In genomic region chr6:28423767-28424695, GRCm38 (mm10) we compare ENCODE assay signal across 8 mouse cellular contexts. TPM values are rescaled to one million over a fixed set of nuclear protein-coding genes. Genes with fewer than 3 reads are reported as not detected.
DNase-seq lines count a peak whose midpoint lies in the region; ATAC-seq and TF ChIP-seq lines count a peak whose summit lies in the region.

No protein-coding gene starts in this region.

- ATAC-seq in erythroblast, adult 5-6 weeks (replicated peaks; ENCODE audit: low FRiP score, poor library complexity, severe bottlenecking): peak; percentile 64
- ATAC-seq in heart, embryonic 16.5 days (replicated peaks; ENCODE audit: extremely low read depth, insufficient read depth, low FRiP score): peak; percentile 46
- peak; percentile 52 for ATAC-seq in lung, embryonic 14.5 days (ENCODE audit: insufficient read depth)

- H3K4me2 ChIP-seq in heart, embryonic 16.5 days (ENCODE audit: low read depth, low read length): peak overlapping the region; percentile 69
- peak overlapping the region; percentile 63 for H3K4me2 ChIP-seq in lung, embryonic 14.5 days

- peak overlapping the region; percentile 98 for H3K9ac ChIP-seq in heart, embryonic 16.5 days (ENCODE audit: low read length)
- peak overlapping the region; percentile 97 for H3K9ac ChIP-seq in lung, embryonic 14.5 days

- TF ChIP-seq CTCF in lung, embryonic 14.5 days (IDR thresholded peaks at IDR 0.05; ENCODE audit: low read depth): peak; percentile 31; the same call in 1 of the 2 replicates

- peaks cover 6% of the 10 kb centered on the region for H3K36me3 ChIP-seq in heart, embryonic 16.5 days (ENCODE audit: control insufficient read depth, insufficient read depth)
- H3K36me3 ChIP-seq in lung, embryonic 14.5 days (ENCODE audit: insufficient read depth): peaks cover 20% of the 10 kb centered on the region; the same call in 1 of the 2 replicates

- 4% methylated on average over 42 of the region's 46 CpGs for WGBS in heart, embryonic 16.5 days
- 7% methylated on average over 42 of the region's 46 CpGs for WGBS in lung, embryonic 14.5 days

- peak overlapping the region; percentile 99 for H3K4me3 ChIP-seq in heart, embryonic 16.5 days (ENCODE audit: low read length)
- peak overlapping the region; percentile 89 for H3K4me3 ChIP-seq in lung, embryonic 14.5 days (ENCODE audit: low read depth, low read length)

- peaks cover 40% of the 10 kb centered on the region for H3K4me1 ChIP-seq in heart, embryonic 16.5 days (ENCODE audit: control insufficient read depth, insufficient read depth, low read length)
- H3K4me1 ChIP-seq in lung, embryonic 14.5 days (ENCODE audit: insufficient read depth): peaks cover 8% of the 10 kb centered on the region

- no peaks in the 10 kb centered on the region for H3K9me3 ChIP-seq in heart, embryonic 16.5 days (replicated peaks; ENCODE audit: control insufficient read depth, low read length)
- H3K9me3 ChIP-seq in lung, embryonic 14.5 days (ENCODE audit: low read depth, low read length): no peaks in the 10 kb centered on the region

- peak overlapping the region; percentile 87 for H3K27ac ChIP-seq in heart, embryonic 16.5 days (ENCODE audit: low read length)
- peak overlapping the region; percentile 86 for H3K27ac ChIP-seq in lung, embryonic 14.5 days (ENCODE audit: low read depth)

- DNase-seq in CD4-positive helper T cell, adult 2 months (ENCODE audit: low read depth, low spot score): peak; percentile 67
- DNase-seq in adrenal gland, postnatal 4 days (ENCODE audit: low spot score in 2 of 2): peak; percentile 14 to 39
- peak; percentile 58 to 75 for DNase-seq in kidney, postnatal 36 days
- DNase-seq in lung, embryonic 14.5 days: peak; percentile 66
- peak; percentile 48 for DNase-seq in ovary, adult 18-20 months (ENCODE audit: low spot score)
- peak; percentile 49 for DNase-seq in thymus, postnatal 0 days (ENCODE audit: low spot score)

- H3K27me3 ChIP-seq in heart, embryonic 16.5 days (ENCODE audit: control insufficient read depth, insufficient read depth, low read length): no peaks in the 10 kb centered on the region
- H3K27me3 ChIP-seq in lung, embryonic 14.5 days (ENCODE audit: insufficient read depth, low read length): no peaks in the 10 kb centered on the region

RNA-seq across cellular contexts. Expression of gene Arf5, which starts 0.7 kb away (rescaled TPM):
- 100 to 1,000 TPM; 202 to 211 TPM for total RNA-seq in adrenal gland, postnatal 4 days (2021)
- 175 and 190 TPM in 2 replicates for total RNA-seq in erythroblast, adult 5-6 weeks (2015; ENCODE audit: low replicate concordance)
- 211 and 230 TPM in 2 replicates for total RNA-seq in erythroblast, adult 5-6 weeks (2017; ENCODE audit: low replicate concordance)
- 231 and 247 TPM in 2 replicates for polyA plus RNA-seq in heart, embryonic 16.5 days (2015; fragmentation: Nextera tagmentation; extraction: Ambion mirVana)
- polyA plus RNA-seq in lung, embryonic 14.5 days (2014; fragmentation: Nextera tagmentation; extraction: Ambion mirVana): 349 and 376 TPM in 2 replicates
- 293 and 304 TPM in 2 replicates for polyA plus RNA-seq in thymus, postnatal 0 days (2015; fragmentation: Nextera tagmentation; extraction: Ambion mirVana)

RNA-seq across cellular contexts. Expression of gene Fscn3, which starts 3.6 kb away (rescaled TPM):
- not detected for total RNA-seq in adrenal gland, postnatal 4 days (2021)
- 0.77 TPM in 1 of 2 replicates, not detected in the other for total RNA-seq in erythroblast, adult 5-6 weeks (2015; ENCODE audit: low replicate concordance)
- 0.09 TPM in 1 of 2 replicates, not detected in the other for total RNA-seq in erythroblast, adult 5-6 weeks (2017; ENCODE audit: low replicate concordance)
- not detected in 2 replicates for polyA plus RNA-seq in heart, embryonic 16.5 days (2015; fragmentation: Nextera tagmentation; extraction: Ambion mirVana)
- polyA plus RNA-seq in lung, embryonic 14.5 days (2014; fragmentation: Nextera tagmentation; extraction: Ambion mirVana): not detected in 2 replicates
- polyA plus RNA-seq in thymus, postnatal 0 days (2015; fragmentation: Nextera tagmentation; extraction: Ambion mirVana): 0.07 TPM in 1 of 2 replicates, not detected in the other

RNA-seq across cellular contexts. Expression of gene Gcc1, which starts 4.2 kb away (rescaled TPM):
- total RNA-seq in adrenal gland, postnatal 4 days (2021): 10 to 100 TPM; 17.3 to 20.6 TPM
- total RNA-seq in erythroblast, adult 5-6 weeks (2015; ENCODE audit: low replicate concordance): 8.4 and 8.5 TPM in 2 replicates
- total RNA-seq in erythroblast, adult 5-6 weeks (2017; ENCODE audit: low replicate concordance): 19.5 and 22.2 TPM in 2 replicates
- polyA plus RNA-seq in heart, embryonic 16.5 days (2015; fragmentation: Nextera tagmentation; extraction: Ambion mirVana): 6.3 and 7.4 TPM in 2 replicates
- polyA plus RNA-seq in lung, embryonic 14.5 days (2014; fragmentation: Nextera tagmentation; extraction: Ambion mirVana): 7.1 and 7.3 TPM in 2 replicates
- 10.5 and 12.6 TPM in 2 replicates for polyA plus RNA-seq in thymus, postnatal 0 days (2015; fragmentation: Nextera tagmentation; extraction: Ambion mirVana)

RNA-seq across cellular contexts. Expression of gene Pax4, which starts 25.1 kb away (rescaled TPM):
- not detected for total RNA-seq in adrenal gland, postnatal 4 days (2021)
- total RNA-seq in erythroblast, adult 5-6 weeks (2015; ENCODE audit: low replicate concordance): not detected in 2 replicates
- total RNA-seq in erythroblast, adult 5-6 weeks (2017; ENCODE audit: low replicate concordance): not detected in 2 replicates
- not detected in 2 replicates for polyA plus RNA-seq in heart, embryonic 16.5 days (2015; fragmentation: Nextera tagmentation; extraction: Ambion mirVana)
- not detected in 2 replicates for polyA plus RNA-seq in lung, embryonic 14.5 days (2014; fragmentation: Nextera tagmentation; extraction: Ambion mirVana)
- polyA plus RNA-seq in thymus, postnatal 0 days (2015; fragmentation: Nextera tagmentation; extraction: Ambion mirVana): not detected in 2 replicates

RNA-seq across cellular contexts. Expression of gene Zfp800, which starts 26.2 kb away (rescaled TPM):
- total RNA-seq in adrenal gland, postnatal 4 days (2021): 10 to 100 TPM; 23.6 to 25.7 TPM
- total RNA-seq in erythroblast, adult 5-6 weeks (2015; ENCODE audit: low replicate concordance): 19.2 and 32.8 TPM in 2 replicates
- total RNA-seq in erythroblast, adult 5-6 weeks (2017; ENCODE audit: low replicate concordance): 31.1 and 42.8 TPM in 2 replicates
- polyA plus RNA-seq in heart, embryonic 16.5 days (2015; fragmentation: Nextera tagmentation; extraction: Ambion mirVana): 11.7 and 12.7 TPM in 2 replicates
- 19.8 and 21.9 TPM in 2 replicates for polyA plus RNA-seq in lung, embryonic 14.5 days (2014; fragmentation: Nextera tagmentation; extraction: Ambion mirVana)
- polyA plus RNA-seq in thymus, postnatal 0 days (2015; fragmentation: Nextera tagmentation; extraction: Ambion mirVana): 35.4 and 37.6 TPM in 2 replicates

Comparison
In these comparisons a context has a peak if more than half of its experiments do, and no peak if none do; other contexts are left out.
1. Peak in every context shown above with its lines: DNase-seq, ATAC-seq, H3K4me3 ChIP-seq and H3K27ac ChIP-seq.